Mouse (Mus musculus): Measurements from ENCODE around the gene Trio.

Gene Trio

DNA sequence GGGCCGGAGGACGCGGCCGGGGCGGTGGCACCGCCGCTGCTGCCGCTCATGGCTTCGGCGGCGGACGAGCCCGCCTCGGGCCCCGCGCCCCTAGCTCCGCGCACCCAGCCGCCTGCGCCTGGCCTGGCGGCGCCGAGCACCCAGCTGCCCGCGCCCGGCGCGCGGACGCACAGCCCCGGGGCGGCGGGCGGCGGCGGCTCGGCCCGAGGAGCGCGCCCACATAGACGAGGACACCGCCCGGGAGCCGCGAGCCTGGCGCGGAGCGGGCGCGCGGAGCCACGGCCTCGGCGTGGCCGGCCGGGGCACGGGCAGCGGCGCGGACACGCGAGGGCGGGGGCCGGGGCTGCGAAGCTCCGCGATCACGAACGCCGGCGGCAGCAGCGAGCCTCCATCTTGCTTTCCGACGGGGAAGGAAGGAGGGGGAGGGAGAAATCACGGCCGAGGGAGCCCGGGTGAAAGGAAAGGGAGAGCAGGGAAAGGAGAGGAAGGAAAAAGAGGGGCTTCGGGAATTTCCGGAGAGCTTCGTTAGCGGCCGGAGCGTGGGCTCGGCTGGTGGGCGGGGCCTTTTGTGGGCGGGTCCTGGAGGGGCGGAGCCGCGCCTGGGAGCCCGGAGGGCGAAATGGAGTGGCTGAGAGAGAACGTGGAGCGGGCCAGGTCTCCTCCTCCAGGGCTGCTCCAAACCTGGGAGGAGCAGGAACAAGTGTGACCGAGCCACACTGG lies at the start of gene Trio:
TSS of gene Trio (minus strand) at position 402 of the 720 bp plus-strand sequence.
- peak; percentile 97 to 98 for DNase-seq (ENCODE audit: low spot score in 2 of 2)

DNA sequence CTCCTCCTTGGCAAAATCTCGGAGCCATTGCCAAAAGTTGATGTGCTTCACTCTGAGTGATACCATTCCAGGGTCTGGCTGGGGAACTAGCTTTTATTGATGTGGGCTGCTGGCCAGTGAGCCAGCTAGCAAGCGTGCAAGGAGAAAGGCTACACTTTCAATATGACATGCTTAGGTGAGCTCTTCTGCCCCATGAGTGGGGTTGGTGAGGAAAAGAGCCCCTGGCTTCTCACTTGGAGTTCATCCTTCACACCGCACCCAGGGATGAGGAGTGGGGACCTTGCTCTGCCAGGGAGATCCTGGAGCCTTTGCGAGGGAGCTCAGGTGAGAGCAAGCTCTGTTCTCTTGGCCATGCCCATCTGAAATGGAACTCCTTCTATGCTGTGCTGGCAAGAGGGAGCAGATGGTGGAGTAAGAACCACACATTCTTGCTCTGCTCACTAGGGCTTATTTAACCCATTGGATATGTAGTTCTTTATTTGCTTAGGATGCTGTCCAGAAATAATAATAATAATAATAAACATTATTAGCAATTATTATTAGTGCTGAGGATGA lies 48.8 kb upstream of the Trio start:
- no peak for DNase-seq (ENCODE audit: low spot score in 2 of 2)

DNA sequence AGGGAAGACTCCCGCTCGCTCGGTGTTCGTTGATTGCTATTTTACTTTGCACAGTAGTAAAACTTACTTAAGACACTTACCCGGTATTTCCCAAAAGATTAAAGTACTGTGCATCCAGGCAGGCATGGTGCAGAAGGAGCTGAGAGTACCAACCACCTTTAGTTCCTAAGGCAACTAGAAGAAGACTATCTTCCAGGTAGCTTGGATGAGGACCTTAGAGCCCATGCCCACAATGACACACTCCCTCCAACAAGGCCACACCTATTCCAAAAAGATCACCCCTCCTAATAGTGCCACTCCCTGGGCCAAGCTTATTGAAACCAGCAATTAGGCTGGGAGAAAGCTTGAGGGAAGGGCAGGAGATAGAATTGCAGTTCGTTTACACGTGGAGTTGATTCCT lies 46.0 kb upstream of the Trio start:
- DNase-seq (ENCODE audit: low spot score in 2 of 2): no peak

DNA sequence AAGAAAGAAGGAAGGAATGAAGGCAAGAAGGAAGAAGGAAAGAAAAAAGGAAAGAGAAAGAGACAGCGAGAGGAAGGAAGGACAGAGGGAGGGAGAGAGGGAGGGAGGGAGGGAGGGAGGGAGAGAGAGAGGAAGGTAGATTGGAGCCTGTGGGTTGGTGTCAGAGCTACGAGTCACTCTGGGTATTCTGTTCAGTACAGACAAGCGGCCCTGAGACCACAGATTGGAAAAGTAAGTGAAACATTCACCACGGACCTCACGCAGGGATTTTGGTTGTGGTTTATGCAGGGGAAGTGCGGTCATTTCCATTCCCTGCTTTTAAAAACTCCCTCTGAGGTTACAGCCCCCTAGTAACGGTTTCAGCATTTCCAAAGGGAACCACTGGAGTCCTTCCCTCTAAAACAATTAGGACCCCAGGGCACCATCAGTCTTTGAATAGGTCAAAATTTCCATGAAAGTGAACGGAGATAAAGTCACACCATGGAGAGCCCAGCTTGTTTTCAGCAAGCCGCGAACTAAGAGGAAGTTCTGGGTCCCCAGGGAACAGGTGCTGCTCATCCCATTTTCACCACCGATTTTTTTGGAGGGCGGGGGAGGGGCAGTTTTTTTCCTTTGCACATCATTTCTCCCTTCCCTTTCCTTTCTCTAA lies 45.2 kb upstream of the Trio start:
- no peak for DNase-seq (ENCODE audit: low spot score in 2 of 2)

DNA sequence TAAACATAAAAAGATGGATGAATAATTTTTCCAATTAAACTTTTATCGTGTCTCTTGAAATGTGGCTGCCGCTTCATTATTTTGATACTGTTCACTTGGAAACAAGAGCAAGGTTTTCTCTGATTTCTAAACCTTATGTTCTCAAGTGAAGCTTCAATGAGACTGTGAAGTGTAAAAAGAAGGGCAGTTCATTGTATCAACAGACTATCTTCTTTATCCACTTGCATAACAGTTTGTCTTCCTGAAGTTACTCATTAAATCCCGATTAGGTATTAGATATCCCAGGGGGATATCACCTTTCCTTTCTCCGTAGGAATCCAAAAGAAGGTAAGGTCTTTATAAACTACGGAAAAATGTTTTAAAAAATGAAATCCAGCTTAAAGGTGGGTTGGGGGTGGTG lies 44.6 kb upstream of the Trio start:
- DNase-seq (ENCODE audit: low spot score in 2 of 2): no peak

DNA sequence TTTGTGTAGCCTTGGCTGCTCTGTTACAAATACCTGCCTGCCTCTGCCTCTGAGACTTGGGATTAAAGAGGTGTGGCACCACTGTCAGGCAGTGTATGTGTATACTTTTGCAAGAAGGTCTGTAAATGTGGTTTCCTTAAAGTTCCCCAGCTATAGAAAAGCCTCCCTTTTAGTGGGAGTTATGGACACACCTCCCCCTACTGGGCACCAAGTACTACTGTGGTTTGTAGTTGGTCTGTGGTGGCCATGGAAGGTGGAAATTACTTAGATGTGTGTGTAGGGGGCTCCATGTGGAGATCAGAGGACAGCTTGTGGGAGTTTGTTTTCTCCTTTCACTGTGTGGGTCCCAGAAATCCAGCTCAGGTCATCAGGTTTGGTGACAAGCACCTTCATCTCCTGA lies 41.7 kb upstream of the Trio start:
- DNase-seq (ENCODE audit: low spot score in 2 of 2): no peak

DNA sequence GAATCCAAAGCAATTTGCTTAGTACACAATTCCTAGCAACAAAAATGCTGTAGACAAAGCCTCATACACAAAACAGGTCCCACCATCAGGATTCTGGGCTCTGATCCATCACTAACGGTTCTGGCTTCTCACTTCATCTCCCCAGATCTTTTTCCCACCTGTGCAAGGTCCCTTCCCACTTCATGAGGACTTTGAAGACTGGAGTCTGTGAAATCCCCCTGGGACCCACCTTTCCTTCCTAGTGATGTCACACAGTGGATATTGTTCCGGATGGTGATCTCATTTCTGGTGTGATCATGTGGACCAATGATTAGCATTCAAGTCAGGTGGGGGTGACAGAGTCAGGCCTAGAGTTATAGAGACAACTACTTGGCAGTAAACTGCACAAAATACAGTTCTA lies 40.8 kb upstream of the Trio start:
- DNase-seq (ENCODE audit: low spot score in 2 of 2): no peak

DNA sequence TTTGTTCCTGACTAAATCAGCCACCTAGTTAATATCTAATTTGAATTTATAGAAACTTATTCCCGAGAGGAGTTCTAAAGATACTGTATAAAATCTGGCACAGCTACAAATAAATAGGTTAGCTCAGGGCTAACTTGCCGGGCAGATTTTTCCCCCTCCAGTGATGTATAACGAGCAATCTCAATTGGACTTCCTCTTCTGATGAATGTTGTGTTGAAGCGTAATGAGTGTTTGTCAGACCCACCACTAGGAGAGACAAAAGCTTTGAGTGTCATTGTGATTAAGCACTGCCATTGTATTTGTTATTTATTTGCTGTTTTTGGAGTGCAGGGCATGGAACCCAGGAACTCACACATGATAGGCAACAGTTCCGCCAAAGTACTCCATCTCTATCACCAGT lies 39.9 kb upstream of the Trio start:
- no peak for DNase-seq (ENCODE audit: low spot score in 2 of 2)

DNA sequence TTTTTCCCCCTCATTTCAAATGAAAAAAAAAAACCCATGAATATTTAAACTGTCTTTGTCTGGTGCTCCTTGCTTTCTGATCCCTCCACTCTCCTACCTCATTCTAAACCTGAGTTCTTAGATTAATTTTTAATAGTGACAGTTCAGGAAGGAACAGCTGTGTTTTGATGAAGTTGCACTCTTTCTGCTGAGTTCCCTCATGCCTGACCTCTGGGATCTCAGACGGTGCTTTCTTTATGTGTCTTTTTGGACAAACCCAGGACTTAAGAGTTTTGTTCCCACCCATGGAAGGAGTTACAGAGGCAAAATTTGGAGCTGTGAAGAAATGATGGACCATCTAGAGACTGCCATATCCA lies 39.1 kb upstream of the Trio start:
- DNase-seq (ENCODE audit: low spot score in 2 of 2): no peak

DNA sequence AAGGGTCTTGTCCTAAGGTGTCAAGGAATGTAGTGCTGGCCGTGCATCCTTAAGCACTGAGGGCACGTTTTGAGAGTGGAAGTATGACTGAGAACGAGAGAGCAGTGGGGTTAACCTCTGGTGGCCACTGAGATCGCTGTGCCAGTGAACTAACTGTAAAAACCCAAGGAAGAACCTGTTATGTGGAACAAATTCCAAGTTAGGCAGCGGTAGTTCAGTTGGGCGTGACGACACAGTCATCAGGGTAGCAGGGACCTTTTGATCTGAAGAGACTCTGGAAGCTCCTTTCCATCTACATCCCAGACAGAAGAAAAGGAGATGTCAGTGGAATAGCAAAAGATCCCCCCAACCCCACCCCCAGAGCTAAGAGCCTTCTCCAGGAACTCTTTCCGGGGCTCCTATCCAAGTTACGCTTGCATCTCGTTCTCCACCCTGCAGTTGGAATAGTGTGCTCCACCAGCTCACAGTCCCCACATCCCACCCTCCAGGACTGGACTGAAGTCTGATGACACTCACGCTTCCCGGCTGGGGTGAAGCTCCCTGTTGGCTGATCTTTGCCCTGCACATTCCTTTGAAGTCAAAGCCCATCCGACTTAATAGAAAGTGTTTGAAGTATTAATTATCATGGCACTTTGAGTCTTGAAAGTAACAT lies 38.6 kb upstream of the Trio start:
- DNase-seq (ENCODE audit: low spot score in 2 of 2): no peak

DNA sequence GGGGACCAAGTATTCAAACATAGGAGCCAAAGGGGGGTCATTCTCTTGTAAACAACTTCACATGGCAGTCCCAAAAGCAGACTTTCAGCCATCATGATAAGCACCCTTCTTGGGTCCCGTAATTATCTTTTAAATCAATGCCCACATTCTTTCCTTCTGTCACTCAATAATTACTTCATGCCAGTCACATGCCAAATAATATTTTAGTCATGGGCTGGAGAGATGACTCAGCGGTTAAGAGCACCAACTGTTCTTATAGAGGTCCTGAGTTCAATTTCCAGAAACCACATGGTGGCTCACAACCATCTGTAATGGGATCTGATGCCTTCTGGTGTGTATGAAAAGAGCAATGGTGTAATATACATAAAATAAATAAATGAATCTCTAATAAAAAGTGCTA lies 37.8 kb upstream of the Trio start:
- no peak for DNase-seq (ENCODE audit: low spot score in 2 of 2)

DNA sequence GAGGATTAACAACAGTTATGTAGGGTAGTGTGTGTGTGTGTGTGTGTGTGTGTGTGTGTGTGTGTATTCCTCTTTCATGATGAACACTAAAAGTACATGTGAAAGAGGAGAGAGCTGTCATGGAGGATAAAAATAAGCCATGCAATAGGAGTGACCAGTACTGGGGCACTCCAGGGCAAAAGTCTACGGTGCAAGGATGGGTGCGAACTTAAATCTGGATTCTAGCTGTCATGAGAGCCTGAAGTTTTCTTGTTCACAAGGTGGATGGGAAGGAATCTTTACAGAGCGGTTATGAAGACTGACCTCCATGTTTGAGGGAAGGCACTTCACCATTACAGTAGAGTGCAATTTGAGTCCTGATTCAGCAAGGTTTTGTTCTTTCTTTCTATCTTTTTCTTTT lies 36.4 kb upstream of the Trio start:
- DNase-seq (ENCODE audit: low spot score in 2 of 2): no peak

DNA sequence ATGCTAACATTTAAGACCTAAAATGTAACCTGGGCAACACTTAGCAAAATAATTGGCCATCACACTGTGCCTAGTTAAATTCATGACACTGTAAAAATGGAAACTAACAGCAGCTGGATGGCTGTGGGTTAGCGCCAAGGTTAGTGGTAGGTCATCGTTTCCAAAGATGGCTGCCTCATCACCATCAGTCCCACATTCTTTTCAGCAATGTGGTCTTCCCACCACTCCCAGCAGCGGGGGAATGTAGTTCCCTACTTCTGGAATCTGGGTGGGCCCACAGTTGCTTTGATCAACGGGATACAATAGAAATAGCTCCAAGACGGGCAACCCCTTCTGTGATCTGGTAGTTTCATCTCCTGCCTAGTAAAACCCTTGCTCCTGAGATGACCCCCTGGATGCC lies 35.3 kb upstream of the Trio start:
- DNase-seq (ENCODE audit: low spot score in 2 of 2): no peak

DNA sequence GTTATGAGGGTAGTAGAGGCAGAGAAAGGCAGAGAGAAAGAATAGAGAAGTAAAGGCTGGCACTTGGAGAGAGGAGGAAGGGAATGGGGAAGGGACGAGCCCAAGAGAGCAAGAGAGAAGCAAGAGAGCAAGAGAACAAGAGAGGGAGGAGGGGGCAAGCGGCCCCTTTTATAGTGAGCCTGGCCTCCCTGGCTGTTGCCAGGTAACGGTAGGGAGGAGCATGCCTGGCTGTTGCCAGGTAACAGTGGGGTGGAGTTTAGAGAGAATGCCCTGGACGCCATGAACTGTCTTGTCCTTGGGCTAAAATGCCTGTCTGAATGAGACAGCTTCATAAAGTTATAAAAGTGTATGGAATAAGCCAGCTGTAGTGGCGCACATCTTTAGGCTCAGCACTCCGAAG lies 34.8 kb upstream of the Trio start:
- DNase-seq (ENCODE audit: low spot score in 2 of 2): no peak

DNA sequence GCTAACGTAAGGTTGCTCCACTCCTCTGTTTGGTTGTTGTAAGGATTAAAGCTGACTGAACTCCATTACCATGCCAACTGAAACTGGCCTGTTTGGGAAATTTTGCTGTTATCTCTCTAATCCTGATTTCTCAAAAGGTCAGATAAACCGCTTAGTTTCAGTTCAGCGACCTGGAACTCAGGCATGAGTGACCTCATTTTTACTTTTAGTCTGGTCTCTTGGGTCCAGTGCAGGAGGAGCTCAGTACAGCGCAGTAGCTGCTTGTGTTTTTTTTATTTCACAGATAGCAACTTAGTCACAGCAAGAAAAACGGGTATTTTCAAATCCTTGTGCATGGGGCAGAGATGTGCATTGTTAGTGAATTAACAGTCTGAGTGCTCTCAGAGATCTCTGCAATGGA lies 31.9 kb upstream of the Trio start:
- DNase-seq (ENCODE audit: low spot score in 2 of 2): no peak

DNA sequence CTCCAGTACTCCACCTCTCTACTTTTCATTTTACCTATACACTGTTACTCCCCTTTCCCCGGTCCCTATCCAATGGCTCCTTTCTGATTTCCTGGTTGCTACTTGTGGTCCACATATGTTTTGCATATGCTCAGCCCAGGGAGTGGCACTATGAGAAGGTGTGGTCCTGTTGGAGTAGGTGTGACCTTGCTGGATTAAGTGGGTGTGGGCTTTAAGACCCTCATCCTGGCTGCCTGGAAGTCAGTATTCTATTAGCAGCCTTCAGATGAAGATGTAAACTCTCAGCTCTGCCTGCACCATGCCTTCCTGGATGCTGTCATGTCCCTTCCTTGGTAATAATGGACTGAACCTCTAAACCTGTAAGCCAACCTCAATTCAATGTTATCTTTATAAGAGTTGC lies 29.1 kb upstream of the Trio start:
- no peak for DNase-seq (ENCODE audit: low spot score in 2 of 2)

DNA sequence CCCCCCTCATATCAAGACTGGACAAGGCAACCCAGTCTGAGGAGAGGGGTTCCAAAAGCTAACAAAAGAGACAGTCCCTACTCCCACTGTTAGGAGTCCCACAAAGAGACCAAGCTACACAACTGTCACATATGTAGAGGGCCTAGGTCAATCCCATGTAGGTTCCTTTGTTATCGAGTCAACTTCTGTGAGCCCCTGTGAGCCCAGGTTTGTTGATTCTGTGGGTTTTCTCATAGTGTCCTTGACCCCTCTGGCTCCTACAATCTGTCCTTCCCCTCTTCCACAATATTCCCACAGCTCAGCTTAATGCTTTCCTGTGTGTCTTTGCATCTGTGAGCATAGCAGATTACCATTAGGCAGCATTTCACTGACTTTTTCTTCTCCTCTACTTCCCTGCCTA lies 28.5 kb upstream of the Trio start:
- no peak for DNase-seq (ENCODE audit: low spot score in 2 of 2)

DNA sequence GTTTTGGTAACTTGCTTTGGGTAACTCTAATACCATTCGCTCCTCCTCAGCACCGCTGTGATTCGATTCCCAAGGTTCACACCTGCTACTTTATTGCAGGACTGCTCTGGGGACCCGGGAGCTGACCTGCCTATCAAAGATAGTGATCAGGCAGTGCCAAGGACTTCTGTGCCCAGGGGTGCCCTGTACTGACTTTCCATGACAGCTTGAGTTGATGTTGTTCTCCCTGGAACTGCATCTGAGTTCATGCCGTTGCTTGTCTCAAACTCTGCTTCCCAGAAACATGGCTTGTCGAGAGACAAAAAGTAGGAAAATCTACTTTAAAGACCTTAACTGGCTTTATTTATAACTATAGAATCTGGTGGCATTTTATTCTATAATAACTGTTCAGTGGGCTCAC lies 27.6 kb upstream of the Trio start:
- no peak for DNase-seq (ENCODE audit: low spot score in 2 of 2)

DNA sequence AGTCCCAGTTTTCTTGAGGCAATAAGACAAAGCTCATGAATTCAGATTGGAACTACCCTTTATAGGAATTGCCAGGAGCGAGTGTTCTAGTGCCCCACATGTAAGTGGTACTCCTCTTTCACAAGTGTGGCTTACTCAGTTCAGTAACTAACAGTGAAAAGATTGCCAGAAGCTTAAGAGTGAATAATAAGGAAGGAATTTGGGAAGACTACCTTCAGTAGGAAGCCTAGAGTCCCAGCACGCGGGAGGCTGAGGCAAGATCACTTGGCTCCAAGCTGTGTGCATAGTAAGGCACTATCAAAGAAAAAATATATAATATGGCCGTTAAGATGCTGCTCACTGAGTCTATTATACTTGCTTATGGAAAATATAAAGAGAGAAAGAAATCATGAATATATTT lies 26.2 kb upstream of the Trio start:
- no peak for DNase-seq (ENCODE audit: low spot score in 2 of 2)

DNA sequence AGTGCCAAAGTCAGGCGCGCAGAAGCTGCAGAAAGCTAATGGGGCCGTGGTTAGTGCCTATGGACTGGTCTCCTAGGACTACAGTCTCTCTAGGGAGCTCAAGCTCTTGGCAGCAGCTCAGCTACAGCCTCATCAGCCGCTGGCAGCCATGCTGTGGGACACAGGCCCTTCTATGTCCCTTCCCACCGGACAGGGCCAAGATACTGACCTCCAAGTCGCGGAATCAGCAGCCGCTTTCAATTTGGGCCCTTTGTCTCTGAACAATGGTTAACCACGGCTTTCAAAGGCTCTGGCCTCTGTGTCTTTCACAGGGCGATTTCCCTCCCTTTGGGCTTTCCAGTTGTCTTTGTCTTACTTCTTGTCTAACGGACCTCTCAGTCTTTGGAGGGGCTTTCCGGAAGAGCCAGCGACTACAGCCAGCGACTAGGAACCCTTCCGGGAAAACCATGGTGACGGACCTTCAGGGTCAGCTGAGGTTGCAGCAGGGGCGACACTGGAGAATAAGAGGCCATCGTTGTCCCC lies 25.5 kb upstream of the Trio start:
- DNase-seq (ENCODE audit: low spot score in 2 of 2): peak; percentile 77 to 83

DNA sequence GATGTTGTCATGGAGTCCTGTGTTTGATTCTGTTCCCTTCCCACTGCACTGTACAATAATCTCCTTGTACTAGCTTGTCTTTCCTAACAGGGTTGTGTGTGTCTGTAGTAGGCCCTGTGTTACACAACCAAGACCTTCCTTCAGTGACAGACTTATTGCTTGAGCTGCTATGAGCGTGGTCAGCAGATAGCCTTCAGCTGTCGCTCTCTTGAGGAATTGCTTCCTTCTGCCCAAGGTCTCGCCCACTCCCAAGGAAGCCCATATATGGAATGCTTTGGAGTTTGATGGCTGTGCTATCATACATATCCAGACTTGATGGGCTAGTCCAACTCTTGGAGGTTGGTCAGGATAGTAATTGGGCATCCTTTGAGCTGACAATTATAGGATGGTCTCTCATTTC lies 22.1 kb upstream of the Trio start:
- DNase-seq (ENCODE audit: low spot score in 2 of 2): no peak

DNA sequence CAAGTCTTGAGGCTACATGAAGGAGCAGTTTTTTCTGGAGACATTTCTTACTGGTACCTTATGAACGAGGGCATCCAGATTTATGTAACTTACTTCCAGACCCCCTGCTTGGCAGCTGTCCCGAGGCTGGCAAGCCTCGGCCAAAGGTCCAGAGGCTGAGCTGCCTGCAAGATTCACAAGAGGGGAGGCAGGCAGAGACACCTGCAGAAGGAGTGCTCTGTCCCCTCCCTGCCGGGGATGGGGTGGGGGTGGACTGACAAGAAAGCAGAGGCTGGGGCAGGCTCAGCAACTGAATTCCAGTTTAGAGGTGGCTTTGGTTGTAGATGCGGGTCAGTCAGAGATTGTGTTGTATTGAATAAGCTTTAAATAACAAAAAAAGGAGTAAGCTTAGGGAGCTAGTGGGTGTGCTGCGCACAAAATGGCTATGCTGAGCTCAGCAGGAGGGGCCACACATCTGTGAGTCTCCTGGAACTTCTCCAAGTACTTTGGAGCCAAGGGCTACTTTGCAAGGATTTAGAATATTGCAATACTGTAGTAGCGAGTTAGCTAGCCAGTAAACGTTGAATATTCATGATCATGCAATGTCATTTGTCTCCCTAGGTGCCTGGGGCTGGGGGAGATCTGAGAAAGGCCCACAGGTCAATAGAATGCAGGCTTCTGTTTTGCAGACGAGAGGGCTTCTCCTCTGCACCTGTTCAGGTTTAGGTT lies 15.7 kb upstream of the Trio start:
- DNase-seq (ENCODE audit: low spot score in 2 of 2): no peak

Data from right cerebral cortex, postnatal 10 days (tissue).